Mouse (Mus musculus) layer of hippocampus, postnatal 25 days (tissue): ENCODE results near the gene Tekt4. TPM values are rescaled to one million over a fixed set of nuclear protein-coding genes. Genes with fewer than 3 reads are reported as not detected.

Experiments used
- DNase-seq, 2 experiments: peaks; one replicate each; pipeline ENCODE4 v3.0.0; 2022; ENCODE audit warnings: mixed read lengths in 2 of 2, low spot score in 1 of 2; ENCODE audit errors: extremely low spot score in 1 of 2
- total RNA-seq, 2 experiments: library from RNA; stranded (reverse); gene quantifications; 2 replicates each; pipeline ENCODE4 v1.2.3; 2021

The Tekt4 gene
- total RNA-seq, 2 experiments from 2014 or later: 1.7 to 2.4 TPM

- peak in 1 of 2 experiments; percentile 56 for DNase-seq
Observed at GRCm38 (mm10) chr17:25474330-25475077, 20.1 kb downstream of the Tekt4 start.

- peak; percentile 34 to 61 for DNase-seq
Observed at GRCm38 (mm10) chr17:25475946-25476744, 21.7 kb downstream of the Tekt4 start.

DNA sequence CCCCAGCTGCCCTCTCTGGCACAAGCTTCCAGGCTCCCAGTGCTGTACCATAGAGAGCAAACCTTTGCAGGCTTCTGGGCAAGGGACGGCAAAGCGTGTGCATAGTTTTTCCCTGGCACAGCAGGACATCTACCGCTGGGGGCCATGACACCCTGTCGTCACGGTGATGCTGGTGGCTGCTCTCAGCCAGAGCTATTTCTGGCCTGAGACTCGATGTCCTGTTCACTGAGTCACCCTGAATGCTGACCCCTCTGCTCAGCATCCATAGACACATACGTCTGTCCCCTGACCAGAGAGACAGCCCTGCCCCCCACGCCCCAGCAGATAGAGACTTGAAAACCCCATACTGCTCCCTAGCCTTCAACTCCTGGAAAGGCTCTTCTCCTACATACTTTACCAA is 25.7 kb downstream of the Tekt4 start:
- no peak for DNase-seq

GRCm38 (mm10) chr17:25480820-25481219 is 26.4 kb downstream of the Tekt4 start:
- no peak for DNase-seq

- no peak for DNase-seq
Observed at GRCm38 (mm10) chr17:25482092-25482491, 27.7 kb downstream of the Tekt4 start.

DNA sequence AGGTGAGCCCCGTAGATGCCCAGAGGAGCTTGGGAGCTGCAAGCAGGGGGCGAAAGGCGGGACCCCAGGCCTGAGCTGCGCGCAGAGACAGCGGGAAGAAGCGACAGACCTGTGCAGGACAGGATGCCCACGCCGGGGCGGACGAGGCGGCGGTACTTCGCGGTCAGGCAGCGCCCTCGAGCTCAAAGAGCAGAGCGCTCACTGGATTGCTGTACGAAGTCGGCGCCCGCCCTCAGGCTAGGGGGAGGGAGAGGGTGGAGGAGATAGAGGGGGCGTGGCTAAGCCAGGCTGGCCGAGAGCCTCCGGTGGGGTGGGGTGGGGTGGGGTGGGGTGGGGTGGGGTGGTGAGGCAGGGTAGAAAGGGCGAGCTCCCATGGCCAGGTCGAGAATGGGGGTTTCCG is 42.6 kb downstream of the Tekt4 start, which contains the start of gene Sstr5:
Gene Sstr5, minus strand, starts transcription at position 276 of the 400 bp plus-strand sequence.
- no peak for DNase-seq

DNA sequence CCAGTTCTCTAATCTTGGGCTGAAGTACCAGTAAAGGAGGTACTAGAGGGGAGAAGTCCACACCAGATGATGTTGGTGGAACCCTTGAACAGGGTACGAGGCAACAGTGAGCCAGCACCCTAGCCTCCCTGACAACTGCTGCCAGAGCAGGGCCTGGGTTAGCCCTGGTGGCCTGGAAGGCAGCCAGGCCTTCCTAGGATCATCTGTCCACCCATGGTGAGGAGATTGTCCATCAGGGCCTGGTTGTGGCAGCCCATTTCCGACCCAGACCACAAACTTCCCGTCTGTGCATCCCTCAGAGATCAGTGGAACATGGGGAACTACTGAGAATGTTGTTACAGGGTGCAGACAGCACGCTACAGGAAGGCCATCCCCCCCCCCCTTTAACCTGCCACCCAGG is 48.2 kb downstream of the Tekt4 start:
- no peak for DNase-seq

DNA sequence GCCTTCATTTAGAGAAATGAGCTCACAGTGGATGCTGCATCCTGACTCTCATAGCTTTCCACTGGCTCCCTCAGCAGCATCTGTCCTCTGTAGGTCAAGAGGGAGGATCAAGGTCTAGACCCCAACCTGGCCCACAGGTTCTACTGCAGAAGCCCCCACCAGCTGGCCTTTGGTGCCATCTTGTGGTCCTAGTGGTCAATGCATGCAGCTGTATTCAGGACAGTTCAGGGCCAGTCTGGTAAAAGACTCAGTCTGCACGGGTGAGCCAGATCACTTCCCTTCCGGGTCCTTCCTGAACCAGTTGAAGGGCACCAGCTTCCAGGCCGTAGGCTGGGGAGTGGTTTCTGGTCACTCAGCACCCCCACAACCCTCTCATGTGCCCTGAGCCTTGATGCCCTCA is 53.4 kb downstream of the Tekt4 start:
- DNase-seq: peak; percentile 69 to 84

DNA sequence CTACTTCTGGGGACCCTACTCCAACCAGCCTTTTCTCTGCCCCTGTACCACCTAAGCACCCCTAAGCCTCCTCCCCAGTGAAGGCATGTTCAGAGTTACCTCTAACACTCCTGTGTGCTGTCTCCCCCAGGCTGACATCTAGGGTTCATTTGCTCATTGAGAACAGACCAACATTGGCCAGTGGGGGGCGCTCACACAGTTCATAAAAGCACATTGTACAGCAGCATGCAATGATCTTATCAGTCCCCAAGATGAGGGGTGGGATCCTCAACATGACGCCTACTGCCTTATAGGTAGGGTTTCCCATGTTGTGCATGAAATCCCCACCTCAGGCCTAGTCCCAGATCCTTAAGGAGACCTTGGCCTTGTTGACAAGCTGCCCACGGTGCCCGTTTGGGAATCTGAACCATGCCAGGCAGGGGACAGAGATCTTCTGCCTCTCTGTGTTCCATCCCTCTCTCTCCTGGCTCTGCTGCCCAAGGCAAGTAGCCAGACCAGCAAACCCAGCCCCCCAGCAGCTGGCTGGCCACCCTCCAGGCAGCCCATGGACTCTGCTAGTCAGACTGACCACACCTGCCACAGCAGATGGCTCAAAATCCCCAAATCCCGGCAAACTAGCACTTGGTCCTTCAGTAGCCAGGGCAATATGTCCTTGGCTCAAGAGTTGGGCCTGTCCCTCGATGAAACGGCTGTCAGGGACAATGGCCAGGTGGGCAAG is 54.6 kb downstream of the Tekt4 start:
- DNase-seq: peak; percentile 75 to 96

DNA sequence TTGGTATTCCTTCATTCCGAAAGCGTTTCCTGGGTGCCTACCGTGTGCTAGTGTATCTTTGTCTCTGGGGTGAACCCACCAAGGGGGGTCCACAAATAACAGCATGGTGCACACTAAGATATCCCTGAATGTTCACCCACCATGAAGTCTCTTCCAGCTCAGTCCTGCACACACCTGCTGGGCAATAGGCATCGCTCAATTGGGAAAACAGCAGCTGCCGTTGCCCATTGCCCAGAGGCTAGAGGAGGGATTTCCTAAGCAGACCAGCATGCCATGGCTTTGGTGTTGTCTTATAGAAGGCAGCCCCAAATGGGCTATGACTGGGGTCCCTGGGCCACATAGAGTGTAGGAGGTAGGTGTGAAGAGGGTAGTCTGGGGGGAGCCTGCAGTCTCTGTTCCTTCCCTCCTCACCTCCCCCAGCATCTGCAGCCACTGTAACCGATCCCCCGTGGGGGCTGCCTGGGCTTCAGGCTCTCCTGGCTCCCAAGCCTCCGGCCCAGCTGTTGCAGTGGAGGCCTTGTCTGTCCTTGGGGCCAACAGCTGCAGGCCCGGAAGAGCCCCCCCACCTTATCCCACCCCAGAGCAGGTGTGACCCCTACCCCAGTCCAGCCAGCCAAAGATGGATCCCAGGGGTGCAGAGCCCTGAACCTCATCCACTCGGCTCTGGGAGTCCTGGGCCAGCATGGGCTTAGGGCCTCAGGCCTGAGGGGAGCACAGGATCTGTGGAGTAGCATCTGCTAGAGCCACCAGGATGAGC is 55.8 kb downstream of the Tekt4 start:
- no peak for DNase-seq

- no peak for DNase-seq
Observed at GRCm38 (mm10) chr17:25511876-25512275, 57.5 kb downstream of the Tekt4 start.

GRCm38 (mm10) chr17:25514055-25514454 is 59.6 kb downstream of the Tekt4 start:
- DNase-seq: no peak

DNA sequence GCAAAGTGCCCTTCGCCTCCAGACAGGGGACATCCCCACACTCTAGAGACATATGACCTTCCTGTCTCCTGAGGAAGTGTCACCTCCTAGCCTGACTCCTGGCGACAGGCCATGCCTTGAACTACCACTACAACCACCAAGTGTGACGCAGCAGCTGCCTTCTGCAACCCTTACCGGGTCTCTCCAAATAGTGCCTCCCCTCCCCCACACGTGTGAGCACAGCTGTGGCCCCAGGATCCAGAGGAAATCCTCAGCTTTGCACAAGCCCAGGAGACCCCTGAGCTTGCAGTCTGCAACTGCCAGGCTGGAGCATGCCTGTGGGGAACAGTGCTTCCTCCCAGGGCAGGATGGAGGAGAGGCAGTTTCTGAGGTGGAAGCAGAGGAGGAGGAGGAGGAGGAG is 61.9 kb downstream of the Tekt4 start:
- DNase-seq: no peak

DNA sequence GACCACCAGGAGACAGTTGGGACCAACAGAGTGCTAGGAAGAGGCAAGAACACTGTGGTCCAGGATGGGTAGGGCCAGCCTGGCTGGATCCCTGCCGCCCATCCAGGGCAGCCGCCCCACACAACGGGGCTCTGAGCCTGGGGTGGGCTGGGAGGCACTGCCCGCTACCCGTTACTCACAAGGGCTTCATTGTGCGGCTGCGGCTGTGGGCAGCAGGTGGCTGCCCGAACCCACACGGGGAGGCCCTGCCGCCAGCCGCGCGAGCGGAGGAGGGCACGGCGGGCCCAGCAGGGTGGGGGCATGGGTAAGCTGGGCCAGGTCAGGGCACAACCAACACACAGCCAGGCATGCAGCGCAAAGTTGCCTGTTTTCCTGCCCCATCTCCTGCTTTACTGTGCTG is 63.7 kb downstream of the Tekt4 start:
- DNase-seq: peak in 1 of 2 experiments; percentile 30

DNA sequence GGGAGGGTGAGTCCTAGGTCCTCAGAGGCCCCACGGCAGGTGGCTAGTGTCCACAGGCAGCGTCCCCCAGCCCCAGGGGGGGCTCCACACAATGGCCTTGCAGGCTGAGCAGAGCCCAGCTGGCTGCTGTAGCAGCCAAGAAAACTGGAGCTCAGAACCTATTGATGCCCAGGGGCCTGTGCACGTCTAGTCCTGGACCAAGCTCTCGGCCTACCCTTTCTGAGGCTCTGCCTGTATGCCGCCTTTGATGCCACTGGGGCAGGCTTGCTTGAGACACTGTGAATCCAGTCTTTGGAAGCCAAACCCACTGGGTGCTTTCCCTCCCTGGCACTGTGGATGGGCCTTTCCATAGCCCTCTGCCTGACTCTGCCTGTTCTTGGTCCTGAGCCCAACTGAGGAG is 65.1 kb downstream of the Tekt4 start:
- no peak for DNase-seq

DNA sequence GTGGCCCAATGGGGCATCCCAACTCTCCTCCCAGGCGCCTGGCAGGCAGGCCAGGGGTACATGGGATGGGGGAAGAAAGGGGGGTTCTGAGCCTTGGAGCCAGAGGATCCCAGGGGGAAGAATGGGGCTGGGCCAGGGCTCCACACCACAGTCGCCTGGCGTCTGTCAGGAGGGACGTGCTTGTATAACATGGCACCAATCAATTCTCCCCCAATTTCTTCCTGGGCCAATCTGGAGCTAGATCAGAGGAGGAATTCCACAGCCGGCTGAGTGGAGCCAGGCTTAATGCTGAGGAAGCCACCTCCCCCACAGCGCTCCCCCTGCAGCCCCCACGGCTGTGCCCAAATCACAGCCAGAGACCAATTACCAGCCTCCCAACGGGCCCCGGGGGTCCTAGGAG is 66.1 kb downstream of the Tekt4 start:
- DNase-seq: no peak

DNA sequence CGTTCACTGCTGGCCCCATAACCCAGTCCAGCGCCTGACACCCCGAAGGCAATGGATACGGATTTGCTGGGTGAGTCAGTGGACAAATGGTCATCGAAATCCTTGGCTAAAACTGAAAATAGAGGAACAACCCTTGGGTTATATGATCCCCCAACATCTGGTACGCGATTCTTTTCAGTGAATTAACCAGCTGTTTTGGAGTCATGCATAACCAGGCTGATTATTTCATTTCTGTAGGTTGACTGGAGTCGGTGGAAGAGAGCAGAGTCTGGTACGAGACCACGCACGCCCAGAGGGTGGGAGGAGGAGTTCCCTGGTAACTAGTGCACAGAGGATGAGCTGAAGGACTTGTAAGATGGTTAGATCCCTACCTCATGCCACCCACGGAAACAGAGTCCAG is 67.7 kb downstream of the Tekt4 start:
- no peak for DNase-seq
